Mouse (Mus musculus): ENCODE results near the gene 2410131K14Rik.

The 2410131K14Rik gene

DNA sequence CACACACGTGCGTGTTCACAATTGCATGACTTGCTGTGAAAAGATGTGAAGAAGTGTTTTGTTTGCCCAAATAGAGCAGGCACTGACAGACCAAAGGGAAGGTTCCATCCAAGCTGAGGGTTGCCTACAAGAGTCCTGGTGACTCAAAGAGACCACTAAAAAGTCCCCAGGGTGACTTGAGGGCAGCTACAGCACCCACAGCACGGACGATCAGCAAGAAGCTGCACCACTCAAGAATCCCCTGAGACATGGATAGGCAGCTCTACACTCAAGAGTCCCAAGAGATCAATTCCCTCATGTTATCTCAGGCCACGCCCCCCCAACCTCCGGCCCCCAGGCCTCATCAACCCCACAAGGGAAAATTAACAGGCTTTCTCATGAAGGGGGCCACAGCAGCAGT is 65.4 kb downstream of the 2410131K14Rik start:
- no peak for DNase-seq (ENCODE audit: low read depth, low spot score)

DNA sequence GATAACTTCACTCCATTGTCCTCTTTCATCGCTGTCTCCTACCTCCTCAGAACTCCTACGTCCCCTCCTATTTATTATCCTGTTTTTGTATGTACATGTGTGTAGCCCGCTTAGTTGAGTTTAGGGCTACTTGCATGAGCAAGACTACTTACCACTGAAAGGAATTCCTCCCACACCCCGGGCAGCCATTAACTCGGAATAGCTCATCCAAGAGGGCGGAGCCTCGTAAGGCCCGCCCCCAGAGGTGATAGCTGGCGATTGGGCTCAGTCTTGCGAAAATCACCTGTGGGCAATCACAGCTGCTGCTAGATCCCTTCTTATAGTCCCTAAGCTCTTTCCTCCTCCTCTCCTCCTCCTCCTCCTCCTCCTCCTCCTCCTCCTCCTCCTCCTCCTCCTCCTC is 66.2 kb downstream of the 2410131K14Rik start:
- no peak for DNase-seq (ENCODE audit: low read depth, low spot score)

DNA sequence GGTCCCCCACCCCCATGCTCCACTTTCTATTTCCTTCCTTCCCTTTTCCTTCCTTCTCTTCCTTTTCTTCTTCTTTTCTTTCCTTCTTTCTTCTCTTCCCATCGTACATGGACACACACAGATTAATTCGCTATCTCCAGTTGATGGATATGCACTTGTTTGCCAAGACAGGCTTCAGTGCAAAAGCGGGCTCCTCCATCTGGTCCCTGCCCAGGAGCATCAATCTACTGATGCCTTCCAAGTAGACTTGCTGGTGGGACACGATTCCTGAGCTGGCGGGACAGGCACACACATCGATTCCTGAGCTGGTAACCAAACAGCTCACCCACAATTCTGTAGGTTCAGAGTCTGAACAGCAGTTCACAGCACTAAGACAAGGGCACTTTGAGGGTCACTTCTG is 68.7 kb downstream of the 2410131K14Rik start:
- no peak for DNase-seq (ENCODE audit: low read depth, low spot score)

Measured in c-Kit-negative CD71-positive TER-119-positive erythroid progenitor cells, embryonic 14.5 days (primary cell).